Mouse (Mus musculus) heart, adult 2 months (tissue): Measurements from ENCODE around the gene Psmd3.

Experiments used
- CTCF ChIP-seq: fragments of 200-600 bp; IDR thresholded peaks from 2 replicates; pipeline ENCODE4 v1.8.1; 2022; ENCODE audit warnings: antibody characterized with exemption, mild to moderate bottlenecking, moderate library complexity
- EP300 ChIP-seq: fragments of 200-500 bp; IDR thresholded peaks from 2 replicates; pipeline ENCODE4 v1.6.1; 2011; ENCODE audit warnings: low read depth, low read length, control low read depth; ENCODE audit not compliant: insufficient read depth
- POLR2A ChIP-seq: fragments of 200-500 bp; IDR thresholded peaks from 2 replicates; pipeline ENCODE4 v1.6.1; 2011; ENCODE audit warnings: mild to moderate bottlenecking, low read depth, low read length, control low read depth; ENCODE audit not compliant: insufficient read depth

- no peak for TF ChIP-seq CTCF
- no peak for TF ChIP-seq EP300
- TF ChIP-seq POLR2A, result no peak
Observed at GRCm38 (mm10) chr11:98686976-98687375, 4.6 kb downstream of the Psmd3 start.
